In the genomic region with DNA sequence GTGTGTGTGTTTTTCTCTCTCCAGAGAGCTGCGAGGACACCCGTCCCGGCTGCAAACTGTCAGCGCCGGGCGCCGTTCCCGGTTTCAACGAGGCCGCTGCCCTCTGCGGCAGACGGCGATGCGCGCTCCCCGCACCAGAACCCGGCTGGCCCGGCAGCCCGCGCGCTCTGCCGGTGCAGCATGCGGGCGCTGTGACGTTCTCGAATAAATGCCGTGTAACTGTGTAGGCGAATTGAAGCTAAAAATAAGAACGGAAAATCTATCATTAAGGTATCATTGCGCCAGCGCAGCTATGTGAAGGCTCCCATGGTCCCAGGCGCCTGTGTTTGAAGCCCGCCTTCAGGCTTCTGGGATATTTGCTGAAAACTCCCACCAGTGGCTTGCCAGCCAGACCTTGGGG, we compare ENCODE assay signal across 8 mouse cellular contexts. TPM values are rescaled to one million over a fixed set of nuclear protein-coding genes. Genes with fewer than 3 reads are reported as not detected.
A peak's percentile ranks its signal among the peaks of the same experiment; 100 is the strongest.
DNase-seq lines count a peak whose midpoint lies in the region.

No protein-coding gene starts in this region.

- peaks cover 2% of the 10 kb centered on the region for H3K27me3 ChIP-seq in splenic B cell, adult 2 months (ENCODE audit: control insufficient read depth, insufficient read depth, low read length, poor library complexity, severe bottlenecking)

- no peaks in the 10 kb centered on the region for H3K36me3 ChIP-seq in splenic B cell, adult 2 months (ENCODE audit: control insufficient read depth, insufficient read depth, low read length, poor library complexity, severe bottlenecking)

- peak; percentile 74 for DNase-seq in kidney, postnatal 10 days
- DNase-seq in kidney, adult 8-10 months: no peak
- DNase-seq in cerebellum, adult 9-11 months: peak; percentile 81
- peak; percentile 55 to 72 for DNase-seq in frontal cortex, postnatal 36 days (ENCODE audit: low spot score in 2 of 2)
- peak; percentile 65 to 74 for DNase-seq in layer of hippocampus, adult 8-10 months (ENCODE audit: low spot score in 2 of 2)
- DNase-seq in lung, postnatal 14 days: peak; percentile 25
- DNase-seq in splenic B cell, adult 2 months (ENCODE audit: low read depth, low spot score): peak; percentile 15
- no peak for DNase-seq in spleen, postnatal 36 days (ENCODE audit: low spot score in 2 of 2)

RNA-seq across cellular contexts. Expression of a gene that starts 1.1 kb away (rescaled TPM):
- total RNA-seq in layer of hippocampus, adult 8-10 months (2022): 100 to 1,000 TPM; 449 to 518 (median 495) TPM

Comparison
In these comparisons a context has a peak if more than half of its experiments do, and no peak if none do; other contexts are left out.
1. DNase-seq: peak in kidney, postnatal 10 days (single experiment), cerebellum, adult 9-11 months (single experiment), frontal cortex, postnatal 36 days (2 of 2), layer of hippocampus, adult 8-10 months (2 of 2), lung, postnatal 14 days (single experiment) and splenic B cell, adult 2 months (single experiment); none in kidney, adult 8-10 months (0 of 2) and spleen, postnatal 36 days (0 of 2).